Mouse (Mus musculus): ENCODE data around the gene E130114P18Rik.

Gene E130114P18Rik

GRCm38 (mm10) chr4:97776388-97777080 lies 1.3 kb downstream of the E130114P18Rik start:
- DNase-seq (ENCODE audit: low read depth, low spot score): no peak

GRCm38 (mm10) chr4:97775494-97776265 lies 2.2 kb downstream of the E130114P18Rik start:
- no peak for DNase-seq (ENCODE audit: low read depth, low spot score)

- no peak for DNase-seq (ENCODE audit: low read depth, low spot score)
Measured at GRCm38 (mm10) chr4:97775059-97775458, 2.8 kb downstream of the E130114P18Rik start.

- no peak for DNase-seq (ENCODE audit: low read depth, low spot score)
Measured at GRCm38 (mm10) chr4:97774446-97774950, 3.4 kb downstream of the E130114P18Rik start.

GRCm38 (mm10) chr4:97773791-97774190 lies 4.1 kb downstream of the E130114P18Rik start:
- DNase-seq (ENCODE audit: low read depth, low spot score): no peak

GRCm38 (mm10) chr4:97773110-97773593 lies 4.7 kb downstream of the E130114P18Rik start:
- peak; percentile 96 for DNase-seq (ENCODE audit: low read depth, low spot score)

- DNase-seq (ENCODE audit: low read depth, low spot score): no peak
Measured at GRCm38 (mm10) chr4:97772641-97773040, 5.2 kb downstream of the E130114P18Rik start, which contains the start of gene Nfia. Gene Nfia (plus strand): TSS chr4:97772734.

- DNase-seq (ENCODE audit: low read depth, low spot score): peak; percentile 90
Measured at GRCm38 (mm10) chr4:97772084-97772484, 5.8 kb downstream of the E130114P18Rik start.

GRCm38 (mm10) chr4:97771426-97771825 lies 6.5 kb downstream of the E130114P18Rik start:
- DNase-seq (ENCODE audit: low read depth, low spot score): no peak

GRCm38 (mm10) chr4:97769861-97770260 lies 8.0 kb downstream of the E130114P18Rik start:
- DNase-seq (ENCODE audit: low read depth, low spot score): no peak

GRCm38 (mm10) chr4:97767516-97767915 lies 10.4 kb downstream of the E130114P18Rik start:
- no peak for DNase-seq (ENCODE audit: low read depth, low spot score)

GRCm38 (mm10) chr4:97767025-97767424 lies 10.9 kb downstream of the E130114P18Rik start:
- no peak for DNase-seq (ENCODE audit: low read depth, low spot score)

GRCm38 (mm10) chr4:97766100-97766499 lies 11.8 kb downstream of the E130114P18Rik start:
- DNase-seq (ENCODE audit: low read depth, low spot score): no peak

- DNase-seq (ENCODE audit: low read depth, low spot score): no peak
Measured at GRCm38 (mm10) chr4:97765341-97766020, 12.4 kb downstream of the E130114P18Rik start.

- no peak for DNase-seq (ENCODE audit: low read depth, low spot score)
Measured at GRCm38 (mm10) chr4:97764616-97765015, 13.3 kb downstream of the E130114P18Rik start.

- no peak for DNase-seq (ENCODE audit: low read depth, low spot score)
Measured at GRCm38 (mm10) chr4:97758661-97759060, 19.2 kb downstream of the E130114P18Rik start.

GRCm38 (mm10) chr4:97757978-97758461 lies 19.9 kb downstream of the E130114P18Rik start:
- DNase-seq (ENCODE audit: low read depth, low spot score): no peak

- DNase-seq (ENCODE audit: low read depth, low spot score): no peak
Measured at GRCm38 (mm10) chr4:97757207-97757977, 20.5 kb downstream of the E130114P18Rik start.

- no peak for DNase-seq (ENCODE audit: low read depth, low spot score)
Measured at GRCm38 (mm10) chr4:97754241-97754640, 23.6 kb downstream of the E130114P18Rik start.

GRCm38 (mm10) chr4:97753521-97753920 lies 24.4 kb downstream of the E130114P18Rik start:
- no peak for DNase-seq (ENCODE audit: low read depth, low spot score)

Data from brain, embryonic 18.5 days (tissue).